Mouse (Mus musculus) thymus, adult 2 months (tissue): ENCODE measurements around the gene 4932438A13Rik. TPM values are rescaled to one million over a fixed set of nuclear protein-coding genes. Genes with fewer than 3 reads are reported as not detected.

Source experiments
- DNase-seq: peaks from one replicate; pipeline ENCODE4 v3.0.0; 2021
- H3K27ac ChIP-seq: fragments of 200-500 bp; 2 replicates; pipeline ENCODE4 v1.5.1; 2012; ENCODE audit warnings: low read length, control low read depth; ENCODE audit not compliant: control insufficient read depth, insufficient read depth
- H3K27me3 ChIP-seq: fragments of 200-500 bp; 2 replicates; pipeline ENCODE4 v1.6.1; 2012; ENCODE audit warnings: mild to moderate bottlenecking, low read length, moderate library complexity, mixed read lengths; ENCODE audit not compliant: control insufficient read depth, insufficient read depth
- H3K36me3 ChIP-seq: fragments of 200-500 bp; 2 replicates; pipeline ENCODE4 v1.6.1; 2012; ENCODE audit warnings: mild to moderate bottlenecking, low read length, moderate library complexity; ENCODE audit not compliant: control insufficient read depth, insufficient read depth
- H3K4me1 ChIP-seq: fragments of 200-500 bp; replicated peaks from 2 replicates; pipeline ENCODE4 v1.6.1; 2012; ENCODE audit warnings: low read length; ENCODE audit not compliant: control insufficient read depth, insufficient read depth
- H3K4me3 ChIP-seq: fragments of 200-500 bp; 2 replicates; pipeline ENCODE4 v1.5.1; 2012; ENCODE audit warnings: mild to moderate bottlenecking, low read length, control low read depth, moderate library complexity; ENCODE audit not compliant: control insufficient read depth, insufficient read depth
- CTCF ChIP-seq: fragments of 200-500 bp; IDR thresholded peaks from 2 replicates; pipeline ENCODE4 v1.5.1; 2012; ENCODE audit warnings: mild to moderate bottlenecking, control low read depth, low read length, moderate library complexity, borderline replicate concordance; ENCODE audit not compliant: control insufficient read depth, poor library complexity, insufficient read depth; ENCODE audit errors: extremely low read depth
- POLR2A ChIP-seq: fragments of 200-500 bp; IDR thresholded peaks from 2 replicates; pipeline ENCODE4 v1.6.1; 2012; ENCODE audit warnings: mild to moderate bottlenecking, low read length, control low read depth, moderate library complexity; ENCODE audit not compliant: control insufficient read depth, poor library complexity, insufficient read depth; ENCODE audit errors: extremely low read depth
- WGBS: fragments of 180-500 bp; shearing (Covaris S2); methylation state at CpG from one replicate; pipeline ENCODE4 v1.1.7; 2018; 5-methylcytosine and 5-hydroxymethylcytosine counted together
- polyA plus RNA-seq: library from polyadenylated mRNA; depleted of rRNA; stranded (reverse); fragments of >200 nt; gene quantifications from 2 replicates; pipeline ENCODE4 v1.2.3, GENCODE M21; 2012

Gene 4932438A13Rik
- polyA plus RNA-seq, 1 experiment = 34.4 TPM

GRCm38 (mm10) chr3:36830218-36830617 is 32.7 kb upstream of the 4932438A13Rik start:
- Histone ChIP-seq H3K4me1 (no peaks in the 10 kb centered on the region), H3K27me3 (no peaks in the 10 kb centered on the region), H3K27ac (no peak overlapping the region), H3K36me3 (no peaks in the 10 kb centered on the region), H3K4me3 (no peak overlapping the region)
- TF ChIP-seq POLR2A = no peak
- no peak for TF ChIP-seq CTCF
- 90% methylated on average over 3 of the region's 3 CpGs for WGBS
- no peak for DNase-seq

DNA sequence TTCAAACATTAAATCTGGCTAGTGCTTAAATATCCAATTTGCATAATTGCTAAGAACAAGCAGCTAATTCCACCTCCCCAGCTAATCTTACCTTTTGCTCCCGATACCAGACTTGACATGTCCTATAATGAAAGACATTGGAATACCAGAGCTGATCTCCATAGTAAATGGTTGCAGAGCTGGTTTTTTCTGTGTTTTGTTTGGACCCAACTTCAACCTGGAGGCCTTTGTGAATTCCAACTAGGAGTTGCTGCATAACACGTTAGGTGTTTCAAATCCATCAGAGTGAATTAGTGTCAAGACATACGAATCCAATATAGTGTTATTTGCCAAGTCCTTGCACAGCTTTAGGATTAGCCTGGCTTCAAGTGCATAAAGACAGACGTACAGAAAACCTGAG is 28.5 kb upstream of the 4932438A13Rik start:
- H3K36me3 ChIP-seq = no peaks in the 10 kb centered on the region
- DNase-seq = no peak
- no peak overlapping the region for H3K4me3 ChIP-seq
- WGBS = 94% methylated on average over 4 of the region's 4 CpGs
- H3K27me3 ChIP-seq = no peaks in the 10 kb centered on the region
- no peak for TF ChIP-seq CTCF
- no peak for TF ChIP-seq POLR2A
- H3K4me1 ChIP-seq = no peaks in the 10 kb centered on the region
- H3K27ac ChIP-seq = no peak overlapping the region

DNA sequence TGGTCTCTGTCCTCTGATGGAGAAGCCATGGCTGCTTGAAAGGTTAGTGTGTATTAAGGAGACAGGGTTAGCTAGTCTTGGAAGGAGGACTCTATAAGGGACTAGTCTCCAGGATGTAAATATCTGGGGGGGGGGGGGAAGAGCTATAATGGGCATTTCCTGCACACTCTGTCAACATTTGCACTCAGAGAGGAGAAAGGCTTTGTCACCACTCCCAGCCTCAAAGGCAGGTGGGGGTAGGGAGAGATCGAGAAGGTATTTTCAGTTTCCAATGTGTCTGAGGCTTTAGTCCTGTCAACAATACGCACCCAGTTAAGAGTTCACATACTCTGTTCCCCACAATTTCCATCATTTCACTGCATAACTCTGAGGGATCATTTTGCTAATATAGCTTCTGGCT is 28.1 kb upstream of the 4932438A13Rik start:
- Histone ChIP-seq H3K36me3 (no peaks in the 10 kb centered on the region), H3K27ac (no peak overlapping the region), H3K4me1 (no peaks in the 10 kb centered on the region), H3K27me3 (no peaks in the 10 kb centered on the region), H3K4me3 (no peak overlapping the region)
- TF ChIP-seq POLR2A = no peak
- no peak for TF ChIP-seq CTCF
- no peak for DNase-seq
- WGBS = 84% methylated on average over 2 of the region's 2 CpGs

DNA sequence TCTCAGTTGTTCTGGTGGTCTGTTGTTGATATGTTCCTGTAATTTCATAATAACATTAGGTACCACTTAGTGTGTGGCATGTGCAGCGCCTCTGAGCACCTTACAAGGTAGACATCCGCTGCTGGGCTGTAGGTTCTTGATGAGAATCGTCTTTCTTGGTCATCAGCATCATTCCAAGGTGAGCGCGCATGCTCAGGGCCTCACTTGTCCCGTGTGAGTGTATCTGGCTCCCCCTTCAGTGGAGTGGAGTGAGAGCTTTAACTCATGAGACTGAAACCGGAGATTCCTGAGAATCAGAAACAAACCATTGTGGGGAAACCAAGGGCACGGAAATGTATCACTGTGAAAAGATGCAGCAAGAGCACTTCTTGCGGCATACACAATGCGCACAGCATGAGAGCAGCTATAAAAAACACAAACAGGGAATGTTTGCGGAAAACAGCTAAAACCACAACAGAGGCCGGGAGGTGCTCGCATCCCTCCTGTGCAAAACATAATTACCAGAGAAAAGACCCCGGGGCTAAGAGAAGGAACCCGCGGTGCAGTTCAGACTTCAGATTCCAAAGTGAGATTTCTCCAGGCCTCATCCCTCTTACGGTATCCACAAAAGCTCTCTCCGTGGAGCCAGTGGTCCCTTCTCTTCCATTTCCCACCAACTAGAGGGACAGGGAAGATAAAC is 27.2 kb upstream of the 4932438A13Rik start:
- 54% methylated on average over 18 of the region's 18 CpGs for WGBS
- Histone ChIP-seq H3K27ac (no peak overlapping the region), H3K4me3 (no peak overlapping the region), H3K27me3 (no peaks in the 10 kb centered on the region), H3K4me1 (no peaks in the 10 kb centered on the region), H3K36me3 (no peaks in the 10 kb centered on the region)
- TF ChIP-seq CTCF (no peak), POLR2A (no peak)
- no peak for DNase-seq

DNA sequence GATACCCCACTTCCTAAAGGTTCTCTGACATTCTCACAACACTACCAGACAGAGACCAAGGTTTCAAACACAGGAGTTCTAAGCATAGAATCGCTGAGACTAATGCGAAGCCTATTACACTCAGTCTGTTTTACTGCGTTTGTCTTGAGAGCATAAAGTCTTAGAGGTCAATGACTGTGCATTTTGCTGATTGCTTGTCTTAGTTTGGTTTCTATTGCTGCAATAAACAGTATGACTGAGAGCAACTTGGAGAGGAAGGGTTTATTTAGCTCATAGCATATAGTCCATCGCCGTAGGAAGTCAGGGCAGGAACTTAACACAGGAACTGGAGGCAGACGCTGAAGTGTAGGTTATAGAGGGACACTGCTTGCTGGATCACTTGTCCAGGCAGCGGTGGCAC is 26.1 kb upstream of the 4932438A13Rik start:
- TF ChIP-seq POLR2A (no peak), CTCF (no peak)
- no peak overlapping the region for H3K27ac ChIP-seq
- H3K36me3 ChIP-seq = no peaks in the 10 kb centered on the region
- 88% methylated on average over 7 of the region's 7 CpGs for WGBS
- no peaks in the 10 kb centered on the region for H3K27me3 ChIP-seq
- no peaks in the 10 kb centered on the region for H3K4me1 ChIP-seq
- no peak overlapping the region for H3K4me3 ChIP-seq
- DNase-seq = no peak

DNA sequence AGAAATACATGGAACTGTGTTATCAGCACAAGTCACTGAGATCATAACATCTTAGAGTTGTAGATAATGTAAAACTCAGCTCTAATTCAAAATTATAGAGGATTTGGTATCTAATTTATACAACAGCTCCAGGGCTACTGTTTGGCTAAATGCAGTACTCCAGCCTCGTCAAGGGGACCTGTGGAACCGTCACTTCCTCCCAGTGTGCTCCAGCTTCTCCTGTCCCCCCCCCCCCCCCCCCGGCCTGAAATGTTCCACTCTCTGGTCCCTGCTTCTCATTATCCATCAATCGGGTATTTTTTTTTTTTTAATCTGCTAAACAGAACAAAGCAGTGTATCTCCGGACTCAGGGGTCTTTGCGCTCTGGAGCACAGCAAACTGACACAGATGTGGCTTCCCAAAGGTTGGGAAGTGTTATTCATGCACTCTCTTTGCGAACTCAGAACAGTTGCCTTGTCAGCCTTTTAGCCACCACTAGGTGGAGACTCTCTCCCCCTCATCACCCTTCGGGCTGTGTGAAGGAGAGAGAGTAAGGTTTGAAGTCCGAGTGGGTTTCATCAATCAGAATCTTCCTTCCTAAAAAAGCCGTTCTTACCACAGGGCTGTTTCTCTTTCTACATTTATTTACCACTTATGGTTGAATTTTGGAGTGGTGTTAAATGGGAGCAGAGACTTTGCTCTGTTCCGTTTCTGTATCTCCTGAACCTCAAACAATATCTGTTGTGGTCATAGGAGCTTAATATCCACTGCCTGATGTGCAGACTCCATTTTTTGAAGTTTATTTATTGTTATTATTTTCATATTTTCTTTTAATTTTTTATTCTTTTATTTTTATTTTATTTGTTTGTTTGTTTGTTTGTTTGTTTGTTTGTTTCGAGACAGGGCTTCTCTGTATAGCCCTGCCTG is 22.0 kb upstream of the 4932438A13Rik start:
- no peak for TF ChIP-seq POLR2A
- TF ChIP-seq CTCF = no peak
- H3K27me3 ChIP-seq = no peaks in the 10 kb centered on the region
- whole genome bisulfite sequencing = 17% methylated on average over 12 of the region's 12 CpGs
- H3K27ac ChIP-seq = no peak overlapping the region
- no peaks in the 10 kb centered on the region for H3K4me1 ChIP-seq
- no peak overlapping the region for H3K4me3 ChIP-seq
- DNase-seq = peak; percentile 74
- no peaks in the 10 kb centered on the region for H3K36me3 ChIP-seq
